Mouse (Mus musculus) monocyte, adult 5-6 weeks (primary cell): ENCODE data around the gene Plcl2. TPM values are rescaled to one million over a fixed set of nuclear protein-coding genes. Genes with fewer than 3 reads are reported as not detected.

Experiments used
- ATAC-seq: fragments of 153-309, 156-312 bp; replicated peaks from 2 replicates; pipeline ENCODE4 v1.8.0; 2017; ENCODE audit warnings: mild to moderate bottlenecking; ENCODE audit not compliant: low TSS enrichment, insufficient number of reproducible peaks, severe bottlenecking, poor library complexity, low FRiP score
- total RNA-seq: library from RNA; stranded (forward); fragments of 200-1000, 200-491, 200-594 nt; gene quantifications from 3 replicates; pipeline ENCODE4 v1.2.3, GENCODE M21; 2017

Plcl2 gene
- total RNA-seq, 1 experiment from 2014 or later = 49.4 TPM

GRCm38 (mm10) chr17:50648757-50649419 lies 139.7 kb downstream of the Plcl2 start:
- ATAC-seq = no peak

GRCm38 (mm10) chr17:50650535-50651223 lies 141.5 kb downstream of the Plcl2 start:
- no peak for ATAC-seq

GRCm38 (mm10) chr17:50654741-50655415 lies 145.7 kb downstream of the Plcl2 start:
- no peak for ATAC-seq

- no peak for ATAC-seq
Observed at GRCm38 (mm10) chr17:50655416-50655776, 146.2 kb downstream of the Plcl2 start.

GRCm38 (mm10) chr17:50657321-50657720 lies 148.1 kb downstream of the Plcl2 start:
- no peak for ATAC-seq

- ATAC-seq = no peak
Observed at GRCm38 (mm10) chr17:50658901-50659300, 149.7 kb downstream of the Plcl2 start.

GRCm38 (mm10) chr17:50667596-50667995 lies 158.4 kb downstream of the Plcl2 start:
- ATAC-seq = no peak

- no peak for ATAC-seq
Observed at GRCm38 (mm10) chr17:50668681-50669208, 159.5 kb downstream of the Plcl2 start.

- ATAC-seq = no peak
Observed at GRCm38 (mm10) chr17:50671416-50671815, 162.2 kb downstream of the Plcl2 start.

GRCm38 (mm10) chr17:50674580-50674979 lies 165.4 kb downstream of the Plcl2 start:
- no peak for ATAC-seq

- no peak for ATAC-seq
Observed at GRCm38 (mm10) chr17:50675231-50675630, 166.0 kb downstream of the Plcl2 start.

GRCm38 (mm10) chr17:50677334-50677733 lies 168.1 kb downstream of the Plcl2 start:
- ATAC-seq = no peak

- ATAC-seq = no peak
Observed at GRCm38 (mm10) chr17:50677978-50678712, 168.9 kb downstream of the Plcl2 start.

GRCm38 (mm10) chr17:50678748-50679147 lies 169.5 kb downstream of the Plcl2 start:
- no peak for ATAC-seq

GRCm38 (mm10) chr17:50679613-50680534 lies 170.7 kb downstream of the Plcl2 start:
- no peak for ATAC-seq

- ATAC-seq = no peak
Observed at GRCm38 (mm10) chr17:50682696-50683095, 173.5 kb downstream of the Plcl2 start.

- ATAC-seq = no peak
Observed at GRCm38 (mm10) chr17:50684960-50685645, 175.9 kb downstream of the Plcl2 start.
